Mouse (Mus musculus) midbrain, embryonic 14.5 days (tissue): ENCODE measurements around the gene Cep63. TPM values are rescaled to one million over a fixed set of nuclear protein-coding genes. Genes with fewer than 3 reads are reported as not detected.

Experiments
- ATAC-seq: fragments of 200-750 bp; cut with Nextera tagmentation; 2 replicates; pipeline ENCODE4 v1.8.0; 2017; ENCODE audit warnings: moderate number of reproducible peaks, moderate library complexity; ENCODE audit not compliant: low FRiP score, low TSS enrichment
- DNase-seq: peaks from one replicate; pipeline ENCODE4 v3.0.0-alpha.2; 2015
- H3K27ac ChIP-seq: fragments of 300-500 bp; sonication (generic); replicated peaks from 2 replicates; pipeline ENCODE4 v1.5.1; 2014; ENCODE audit warnings: mild to moderate bottlenecking, low read depth, low read length, moderate library complexity
- H3K27me3 ChIP-seq: fragments of 300-500 bp; sonication (generic); 2 replicates; pipeline ENCODE4 v1.6.1; 2014; ENCODE audit warnings: low read length, control low read depth, mixed read lengths; ENCODE audit not compliant: control insufficient read depth, insufficient read depth
- H3K36me3 ChIP-seq: fragments of 300-500 bp; sonication (generic); 2 replicates; pipeline ENCODE4 v1.6.1; 2014; ENCODE audit warnings: low read length, control low read depth; ENCODE audit not compliant: control insufficient read depth, insufficient read depth
- H3K4me1 ChIP-seq: fragments of 300-500 bp; sonication (generic); 2 replicates; pipeline ENCODE4 v1.6.1; 2014; ENCODE audit warnings: mild to moderate bottlenecking, antibody characterized with exemption, low read length, control low read depth; ENCODE audit not compliant: control insufficient read depth, insufficient read depth
- H3K4me2 ChIP-seq: fragments of 300-500 bp; sonication (generic); 2 replicates; pipeline ENCODE4 v1.6.1; 2014; ENCODE audit warnings: mild to moderate bottlenecking, low read length, moderate library complexity
- H3K4me3 ChIP-seq: fragments of 300-500 bp; sonication (generic); replicated peaks from 2 replicates; pipeline ENCODE4 v1.5.1; 2014; ENCODE audit warnings: low read depth, low read length
- H3K9ac ChIP-seq: fragments of 300-500 bp; sonication (generic); replicated peaks from 2 replicates; pipeline ENCODE4 v1.6.1; 2014; ENCODE audit warnings: mild to moderate bottlenecking, low read length, moderate library complexity
- H3K9me3 ChIP-seq: fragments of 300-500 bp; sonication (generic); 2 replicates; pipeline ENCODE4 v1.6.1; 2016; ENCODE audit warnings: low read length, control low read depth, mixed read lengths; ENCODE audit not compliant: control insufficient read depth
- WGBS: fragments of 180-500 bp; shearing (Covaris S2); extraction: QIAGEN DNeasy Blood & Tissue Kit; methylation state at CpG from one replicate; pipeline ENCODE4 v1.1.7; 2014; 5-methylcytosine and 5-hydroxymethylcytosine counted together
- polyA plus RNA-seq: library from polyadenylated mRNA; unstranded; fragments of >200 nt; fragmentation: Nextera tagmentation; extraction: Ambion mirVana; gene quantifications from 2 replicates; pipeline ENCODE4 v1.2.1, GENCODE M21; 2014

The Cep63 gene
- polyA plus RNA-seq, 1 experiment from 2014 or later = 44.4 TPM

DNA sequence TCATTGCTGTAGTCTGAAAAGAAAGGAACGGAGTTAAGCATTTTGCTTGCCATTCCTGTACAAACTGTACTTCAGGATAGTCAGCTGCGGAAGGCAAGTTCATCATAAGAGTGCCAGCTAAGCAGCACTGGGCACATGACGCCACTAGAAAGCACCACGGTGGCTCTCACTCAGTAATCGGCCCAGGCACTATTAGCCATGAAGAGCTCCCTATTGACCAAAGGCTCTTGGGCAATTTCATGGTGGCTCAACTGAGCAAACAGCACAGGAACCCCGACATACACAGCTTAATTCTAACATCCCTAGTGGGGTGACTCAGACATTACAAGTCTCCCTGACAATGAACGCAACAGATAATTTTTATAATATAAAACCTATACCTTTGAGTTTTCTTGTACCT lies 2.8 kb downstream of the Cep63 start:
- Histone ChIP-seq H3K9ac (no peak overlapping the region), H3K4me3 (no peak overlapping the region), H3K36me3 (peaks cover 5% of the 10 kb centered on the region; the same call in 1 of the 2 replicates), H3K27me3 (no peaks in the 10 kb centered on the region), H3K9me3 (no peaks in the 10 kb centered on the region), H3K4me1 (peaks cover 6% of the 10 kb centered on the region), H3K4me2 (no peak overlapping the region), H3K27ac (no peak overlapping the region)
- WGBS = 69% methylated on average over 7 of the region's 7 CpGs
- ATAC-seq = no peak
- DNase-seq = no peak

DNA sequence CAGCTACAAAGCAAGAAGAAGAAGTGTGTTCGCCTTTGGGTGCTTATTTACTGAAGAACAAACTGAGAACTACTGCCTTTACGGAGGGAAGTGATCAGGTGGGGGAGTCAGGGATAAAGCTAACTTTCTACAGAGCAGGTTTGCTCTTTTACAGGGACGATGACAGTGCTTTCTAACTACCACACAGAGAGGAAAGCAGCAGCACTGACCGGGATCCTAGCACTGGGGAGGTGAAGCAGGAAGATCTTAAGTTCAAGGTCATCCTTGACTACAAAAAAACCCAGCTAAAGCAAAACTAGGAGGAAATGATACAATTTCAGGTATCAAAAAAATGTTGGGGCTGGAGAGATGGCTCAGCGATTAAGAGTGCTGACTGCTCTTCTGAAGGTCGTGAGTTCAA lies 3.5 kb downstream of the Cep63 start:
- DNase-seq = no peak
- H3K4me2 ChIP-seq = no peak overlapping the region
- WGBS = 88% methylated on average over 6 of the region's 6 CpGs
- ATAC-seq = no peak
- no peak overlapping the region for H3K4me3 ChIP-seq
- peaks cover 6% of the 10 kb centered on the region for H3K4me1 ChIP-seq
- no peak overlapping the region for H3K9ac ChIP-seq
- no peaks in the 10 kb centered on the region for H3K9me3 ChIP-seq
- peaks cover 5% of the 10 kb centered on the region; the same call in 1 of the 2 replicates for H3K36me3 ChIP-seq
- H3K27me3 ChIP-seq = no peaks in the 10 kb centered on the region
- no peak overlapping the region for H3K27ac ChIP-seq

GRCm38 (mm10) chr9:102622192-102622857 lies 4.0 kb downstream of the Cep63 start:
- ATAC-seq (no peak), DNase-seq (peak; percentile 90)
- Histone ChIP-seq H3K36me3 (peaks cover 5% of the 10 kb centered on the region; the same call in 1 of the 2 replicates), H3K4me2 (no peak overlapping the region), H3K4me1 (peaks cover 5% of the 10 kb centered on the region), H3K4me3 (no peak overlapping the region), H3K27ac (no peak overlapping the region), H3K9ac (no peak overlapping the region), H3K27me3 (no peaks in the 10 kb centered on the region), H3K9me3 (no peaks in the 10 kb centered on the region)
- 38% methylated on average over 5 of the region's 5 CpGs for WGBS

DNA sequence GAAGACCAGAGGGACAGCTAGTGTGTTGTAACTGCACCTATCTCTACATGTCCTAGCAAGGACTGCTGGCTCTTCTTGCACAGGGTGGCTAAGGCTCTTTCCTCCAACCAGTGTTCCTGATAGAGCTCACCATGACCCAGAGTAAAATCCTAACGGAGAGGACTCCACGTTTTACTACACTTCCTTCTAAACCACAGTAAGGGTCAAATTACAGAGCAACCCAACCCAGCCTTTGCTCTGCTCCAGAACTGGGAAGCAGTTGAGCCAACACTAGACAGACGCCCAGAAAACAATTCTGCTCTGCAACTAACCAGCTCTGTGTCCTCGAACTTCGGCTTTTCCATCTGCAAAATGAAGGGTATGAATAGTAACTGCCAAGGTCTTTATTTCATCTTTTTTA lies 4.9 kb downstream of the Cep63 start:
- WGBS = 83% methylated on average over 5 of the region's 5 CpGs
- no peaks in the 10 kb centered on the region for H3K27me3 ChIP-seq
- H3K4me2 ChIP-seq = no peak overlapping the region
- DNase-seq (no peak), ATAC-seq (no peak)
- no peak overlapping the region for H3K27ac ChIP-seq
- no peak overlapping the region for H3K9ac ChIP-seq
- H3K36me3 ChIP-seq = peaks cover 9% of the 10 kb centered on the region
- H3K4me1 ChIP-seq = no peaks in the 10 kb centered on the region; the same call in 1 of the 2 replicates
- no peaks in the 10 kb centered on the region for H3K9me3 ChIP-seq
- H3K4me3 ChIP-seq = no peak overlapping the region

DNA sequence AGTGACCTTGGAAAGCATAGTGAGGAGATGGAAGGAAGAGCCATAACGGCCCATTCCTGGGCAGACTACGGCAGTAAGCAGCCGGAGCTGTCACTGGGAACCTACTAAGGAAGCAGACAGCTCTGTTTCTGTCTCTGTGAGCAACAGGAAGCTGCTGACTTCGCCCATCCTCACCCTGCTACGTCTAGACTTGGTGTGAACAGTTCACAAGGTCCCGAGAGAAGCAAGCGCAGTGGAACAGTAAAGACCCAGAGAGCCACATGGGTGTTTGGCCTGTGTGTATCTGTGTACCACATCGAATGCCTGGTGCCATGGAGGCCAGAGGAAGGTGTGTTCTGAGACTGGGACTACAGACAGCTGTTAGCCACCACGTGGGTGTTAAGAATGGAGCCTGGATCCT lies 10.1 kb downstream of the Cep63 start:
- Histone ChIP-seq H3K4me1 (no peaks in the 10 kb centered on the region), H3K9me3 (no peaks in the 10 kb centered on the region), H3K36me3 (peaks cover 43% of the 10 kb centered on the region), H3K9ac (no peak overlapping the region), H3K4me3 (no peak overlapping the region), H3K27me3 (no peaks in the 10 kb centered on the region), H3K27ac (no peak overlapping the region), H3K4me2 (no peak overlapping the region)
- no peak for DNase-seq
- WGBS = 88% methylated on average over 9 of the region's 9 CpGs
- no peak for ATAC-seq

DNA sequence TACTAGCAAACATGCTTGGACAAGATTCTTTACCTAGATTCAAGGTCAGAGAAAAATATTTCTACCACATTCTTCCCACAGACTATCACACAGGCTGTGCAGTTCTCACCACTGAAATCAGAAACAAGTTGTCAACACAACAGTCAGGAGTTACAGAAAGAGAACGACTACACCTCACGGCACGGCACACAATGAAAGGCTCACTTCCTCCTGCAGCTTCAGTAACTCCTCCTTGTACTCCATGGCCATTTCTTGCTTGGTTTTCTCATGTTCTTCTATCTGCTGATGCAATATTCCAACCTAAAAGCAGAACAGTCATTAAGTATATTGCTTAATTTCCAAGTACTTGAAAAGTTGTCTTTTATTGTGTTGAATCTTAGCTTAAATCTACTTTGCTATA lies 11.3 kb downstream of the Cep63 start:
- ATAC-seq (no peak), DNase-seq (no peak)
- H3K27me3 ChIP-seq = no peaks in the 10 kb centered on the region
- H3K4me1 ChIP-seq = no peaks in the 10 kb centered on the region
- WGBS = 91% methylated on average over 3 of the region's 3 CpGs
- no peaks in the 10 kb centered on the region for H3K9me3 ChIP-seq
- no peak overlapping the region for H3K4me2 ChIP-seq
- H3K4me3 ChIP-seq = no peak overlapping the region
- peaks cover 46% of the 10 kb centered on the region for H3K36me3 ChIP-seq
- H3K27ac ChIP-seq = no peak overlapping the region
- H3K9ac ChIP-seq = no peak overlapping the region

DNA sequence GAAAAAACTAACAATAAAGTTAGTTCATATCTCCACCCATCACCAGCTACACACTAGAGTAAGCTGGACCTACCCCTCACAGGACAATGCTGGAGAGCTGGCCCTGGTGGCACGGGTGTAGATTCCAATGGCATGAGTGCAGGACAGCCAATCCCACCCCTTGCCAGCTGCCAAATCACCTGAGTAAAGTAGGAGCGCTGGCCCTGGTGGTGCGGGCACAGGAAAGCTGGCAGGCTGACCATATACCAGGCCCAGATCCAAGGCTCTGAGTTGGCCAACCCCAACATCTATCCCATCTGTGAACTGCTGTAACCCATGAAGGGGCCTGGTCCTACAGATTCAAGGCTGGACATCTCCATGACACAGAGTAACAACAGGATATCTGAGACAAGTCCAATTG lies 17.1 kb downstream of the Cep63 start:
- 94% methylated on average over 3 of the region's 3 CpGs for WGBS
- H3K27ac ChIP-seq = no peak overlapping the region
- H3K4me2 ChIP-seq = no peak overlapping the region
- H3K9ac ChIP-seq = no peak overlapping the region
- no peaks in the 10 kb centered on the region for H3K9me3 ChIP-seq
- no peak for ATAC-seq
- no peak overlapping the region for H3K4me3 ChIP-seq
- peaks cover 28% of the 10 kb centered on the region for H3K36me3 ChIP-seq
- no peak for DNase-seq
- no peaks in the 10 kb centered on the region for H3K27me3 ChIP-seq
- H3K4me1 ChIP-seq = no peaks in the 10 kb centered on the region

- Histone ChIP-seq H3K27me3 (no peaks in the 10 kb centered on the region), H3K4me1 (no peaks in the 10 kb centered on the region), H3K9me3 (no peaks in the 10 kb centered on the region), H3K4me2 (no peak overlapping the region), H3K36me3 (peaks cover 17% of the 10 kb centered on the region), H3K27ac (no peak overlapping the region), H3K9ac (no peak overlapping the region), H3K4me3 (no peak overlapping the region)
- DNase-seq = peak; percentile 52
- 58% methylated on average over 5 of the region's 5 CpGs for WGBS
- no peak for ATAC-seq
Measured at GRCm38 (mm10) chr9:102607471-102607870, 18.9 kb downstream of the Cep63 start.

DNA sequence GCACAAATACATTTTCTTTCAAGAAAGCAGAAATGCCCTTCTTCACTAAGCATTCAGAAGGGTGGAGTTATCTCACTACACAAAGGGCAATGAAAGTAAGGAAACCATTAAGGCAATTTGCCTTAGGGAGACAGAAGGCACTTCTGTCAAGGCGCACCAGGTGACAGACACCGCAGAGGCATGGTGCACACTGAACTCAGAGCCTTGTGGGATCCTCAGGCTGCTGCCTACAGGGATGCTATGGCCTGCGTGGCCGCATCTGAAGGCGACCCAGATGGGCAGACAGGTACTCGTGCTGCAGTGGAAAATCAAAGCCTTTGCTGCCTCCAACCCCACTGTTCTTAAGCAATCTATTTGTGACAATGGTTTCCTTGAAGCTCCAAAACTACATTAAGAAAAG lies 21.2 kb downstream of the Cep63 start:
- Histone ChIP-seq H3K4me2 (no peak overlapping the region), H3K9ac (no peak overlapping the region), H3K4me3 (no peak overlapping the region), H3K27ac (no peak overlapping the region), H3K9me3 (no peaks in the 10 kb centered on the region), H3K4me1 (no peaks in the 10 kb centered on the region), H3K27me3 (no peaks in the 10 kb centered on the region), H3K36me3 (peaks cover 16% of the 10 kb centered on the region)
- WGBS = 71% methylated on average over 6 of the region's 6 CpGs
- ATAC-seq (no peak), DNase-seq (peak; percentile 23)
